Mouse (Mus musculus) bone marrow, adult 2 months (tissue): Measurements from ENCODE around the gene Col16a1.

ENCODE experiments used
- CTCF ChIP-seq: fragments of 200-500 bp; IDR thresholded peaks from 2 replicates; pipeline ENCODE4 v1.5.1; 2011; ENCODE audit warnings: low read length, control low read depth; ENCODE audit not compliant: control insufficient read depth, insufficient read depth
- POLR2A ChIP-seq: fragments of 200-500 bp; IDR thresholded peaks from 2 replicates; pipeline ENCODE4 v1.6.1; 2011; ENCODE audit warnings: low read depth, mild to moderate bottlenecking, control low read depth, low read length, borderline replicate concordance; ENCODE audit not compliant: control insufficient read depth

DNA sequence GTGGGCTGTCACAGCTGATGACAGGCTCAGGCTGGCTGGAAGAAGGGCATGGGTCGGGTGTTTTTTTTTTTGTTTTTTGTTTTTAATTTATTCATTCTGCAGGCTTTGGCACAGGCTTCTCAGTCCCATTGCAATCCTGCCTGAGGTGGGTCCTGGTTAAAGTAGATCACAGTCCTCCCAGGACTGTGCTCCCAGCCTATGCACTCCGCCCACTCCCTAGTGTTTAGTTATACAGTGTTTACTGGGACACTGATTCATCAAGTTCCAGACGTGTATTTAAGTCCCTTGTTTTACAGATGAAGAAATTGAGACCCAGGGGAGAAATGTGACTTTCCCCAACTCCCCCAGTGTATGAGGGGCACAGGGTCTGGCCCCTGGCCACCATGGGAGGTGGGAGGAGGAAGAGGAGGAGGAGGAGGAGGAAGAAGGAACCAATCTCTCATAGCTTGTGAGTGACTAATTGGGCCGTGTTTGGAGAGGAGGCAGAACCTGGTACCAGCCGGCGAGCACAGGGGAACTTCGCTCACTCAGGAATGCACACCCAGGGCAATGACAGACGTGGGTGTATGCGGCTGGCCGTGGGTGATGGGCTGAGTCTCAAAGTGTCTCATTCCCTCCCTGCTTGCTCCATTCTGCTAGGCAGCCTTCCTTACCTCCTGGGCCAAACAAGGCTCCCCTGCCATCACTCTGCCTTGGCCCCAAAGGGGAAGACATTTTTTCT is 24.0 kb upstream of the Col16a1 start:
- TF ChIP-seq CTCF (no peak), POLR2A (no peak)
